Mouse (Mus musculus) ES-Bruce4 (cell line): Measurements from ENCODE around the gene Slco2a1. TPM values are rescaled to one million over a fixed set of nuclear protein-coding genes. Genes with fewer than 3 reads are reported as not detected.

Experiments
- H3K27ac ChIP-seq: 2 replicates; pipeline ENCODE4 v1.5.1; 2012; ENCODE audit warnings: low read length, inconsistent platforms; ENCODE audit not compliant: insufficient read depth
- H3K27me3 ChIP-seq: 2 replicates; pipeline ENCODE4 v1.6.1; 2012; ENCODE audit warnings: mild to moderate bottlenecking, low read length, inconsistent platforms; ENCODE audit not compliant: control insufficient read depth, poor library complexity, insufficient read depth, severe bottlenecking
- H3K36me3 ChIP-seq: 2 replicates; pipeline ENCODE4 v1.6.1; 2012; ENCODE audit warnings: inconsistent platforms, mild to moderate bottlenecking, low read length, moderate library complexity; ENCODE audit not compliant: control insufficient read depth, poor library complexity, insufficient read depth, severe bottlenecking
- H3K4me1 ChIP-seq: one replicate; pipeline ENCODE4 v1.8.1; 2011; ENCODE audit warnings: low read length; ENCODE audit not compliant: control insufficient read depth, insufficient read depth
- H3K4me3 ChIP-seq: 2 replicates; pipeline ENCODE4 v1.5.1; 2011; ENCODE audit warnings: low read depth, mild to moderate bottlenecking, low read length
- H3K9ac ChIP-seq: 2 replicates; pipeline ENCODE4 v1.6.1; 2012; ENCODE audit warnings: low read depth, mild to moderate bottlenecking, inconsistent platforms; ENCODE audit not compliant: poor library complexity, severe bottlenecking
- H3K9me3 ChIP-seq: replicated peaks from 2 replicates; pipeline ENCODE4 v1.6.1; 2012; ENCODE audit warnings: mild to moderate bottlenecking, low read length, inconsistent platforms; ENCODE audit not compliant: control insufficient read depth, poor library complexity, insufficient read depth, severe bottlenecking
- CTCF ChIP-seq: IDR thresholded peaks from one replicate; pipeline ENCODE4 v1.8.1; 2011; ENCODE audit warnings: low read depth, low read length
- EP300 ChIP-seq: IDR thresholded peaks from 2 replicates; pipeline ENCODE4 v1.6.1; 2011; ENCODE audit warnings: low read depth, low read length; ENCODE audit not compliant: insufficient read depth
- POLR2A ChIP-seq: IDR thresholded peaks from one replicate; pipeline ENCODE4 v1.8.1; 2011; ENCODE audit warnings: low read length; ENCODE audit not compliant: insufficient read depth
- polyA plus RNA-seq: library from polyadenylated mRNA; stranded (reverse); fragments of >200 nt; gene quantifications from 2 replicates; pipeline ENCODE4 v1.2.4, GENCODE M21; 2011; ENCODE audit warnings: low read depth; ENCODE audit not compliant: missing spikeins, insufficient read depth, insufficient read length

Slco2a1 gene
- polyA plus RNA-seq, 1 experiment = 3.1 TPM

- H3K4me3 ChIP-seq = no peak overlapping the region
- TF ChIP-seq CTCF = no peak
- no peak for TF ChIP-seq EP300
- no peak for TF ChIP-seq POLR2A
- no peaks in the 10 kb centered on the region for H3K4me1 ChIP-seq
- H3K36me3 ChIP-seq = no peaks in the 10 kb centered on the region
- H3K9me3 ChIP-seq = no peaks in the 10 kb centered on the region
- no peak overlapping the region for H3K27ac ChIP-seq
- no peak overlapping the region for H3K9ac ChIP-seq
- no peaks in the 10 kb centered on the region for H3K27me3 ChIP-seq
Measured at GRCm38 (mm10) chr9:103076836-103077531, 88.5 kb downstream of the Slco2a1 start.

- Histone ChIP-seq H3K4me1 (no peaks in the 10 kb centered on the region), H3K27me3 (no peaks in the 10 kb centered on the region), H3K9ac (no peak overlapping the region), H3K9me3 (no peaks in the 10 kb centered on the region), H3K4me3 (no peak overlapping the region), H3K36me3 (no peaks in the 10 kb centered on the region), H3K27ac (no peak overlapping the region)
- TF ChIP-seq POLR2A (no peak), EP300 (no peak), CTCF (no peak)
Measured at GRCm38 (mm10) chr9:103078194-103078691, 89.7 kb downstream of the Slco2a1 start.

DNA sequence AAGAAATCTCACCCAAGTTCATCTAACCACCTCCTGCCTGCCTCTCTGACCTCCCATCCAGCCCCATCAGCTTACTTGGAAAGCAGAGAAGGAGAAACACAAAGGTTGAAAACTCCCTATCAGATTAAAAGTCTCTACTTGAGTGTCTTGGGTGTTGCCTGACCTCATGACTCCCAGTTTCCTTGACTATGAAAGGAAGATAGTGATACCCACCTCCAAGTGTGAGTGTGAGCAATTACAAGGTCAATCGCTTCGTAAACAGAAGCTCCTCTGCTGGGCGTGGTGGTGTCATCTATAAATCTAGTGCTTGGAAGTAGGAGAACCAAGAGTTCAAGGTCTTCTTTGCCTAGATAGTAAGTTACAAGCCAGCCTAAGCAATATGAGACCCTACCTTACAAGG, 91.7 kb downstream of the Slco2a1 start:
- Histone ChIP-seq H3K9me3 (no peaks in the 10 kb centered on the region), H3K27me3 (no peaks in the 10 kb centered on the region), H3K36me3 (no peaks in the 10 kb centered on the region), H3K4me3 (no peak overlapping the region), H3K9ac (no peak overlapping the region), H3K4me1 (no peaks in the 10 kb centered on the region), H3K27ac (no peak overlapping the region)
- TF ChIP-seq EP300 (no peak), CTCF (no peak), POLR2A (no peak)

GRCm38 (mm10) chr9:103082246-103082975, 93.9 kb downstream of the Slco2a1 start:
- TF ChIP-seq POLR2A (no peak), CTCF (no peak), EP300 (no peak)
- H3K27me3 ChIP-seq = no peaks in the 10 kb centered on the region

DNA sequence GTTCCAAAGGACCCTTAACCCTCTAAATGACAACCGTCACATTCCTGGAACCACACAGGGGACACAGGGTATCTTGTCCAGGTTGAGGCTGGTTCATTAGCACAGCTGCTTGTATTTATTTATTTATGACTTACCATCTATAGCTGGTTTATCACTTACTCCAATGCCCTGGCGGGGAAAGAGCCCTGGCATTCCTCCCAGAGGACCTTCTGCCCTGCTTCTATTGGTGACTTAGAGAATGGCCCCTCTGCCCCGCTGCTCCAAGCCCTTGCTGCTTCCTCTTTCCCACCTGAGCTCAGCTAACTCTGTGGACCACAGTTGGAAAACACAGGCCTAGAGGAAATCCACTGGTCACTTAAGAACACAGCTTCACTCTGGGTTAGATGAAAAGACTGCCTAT, 94.9 kb downstream of the Slco2a1 start:
- no peaks in the 10 kb centered on the region for H3K36me3 ChIP-seq
- H3K9me3 ChIP-seq = no peaks in the 10 kb centered on the region
- no peaks in the 10 kb centered on the region for H3K27me3 ChIP-seq
- H3K27ac ChIP-seq = no peak overlapping the region
- H3K4me3 ChIP-seq = no peak overlapping the region
- TF ChIP-seq CTCF = no peak
- no peak overlapping the region for H3K9ac ChIP-seq
- H3K4me1 ChIP-seq = no peaks in the 10 kb centered on the region

More at GRCm38 (mm10) chr9:103082246-103082975, 93.9 kb downstream of the Slco2a1 start:
- H3K27ac ChIP-seq = no peak overlapping the region
- H3K4me1 ChIP-seq = no peaks in the 10 kb centered on the region
- no peak overlapping the region for H3K4me3 ChIP-seq
- no peaks in the 10 kb centered on the region for H3K36me3 ChIP-seq
- H3K9ac ChIP-seq = no peak overlapping the region
- no peaks in the 10 kb centered on the region for H3K9me3 ChIP-seq

DNA sequence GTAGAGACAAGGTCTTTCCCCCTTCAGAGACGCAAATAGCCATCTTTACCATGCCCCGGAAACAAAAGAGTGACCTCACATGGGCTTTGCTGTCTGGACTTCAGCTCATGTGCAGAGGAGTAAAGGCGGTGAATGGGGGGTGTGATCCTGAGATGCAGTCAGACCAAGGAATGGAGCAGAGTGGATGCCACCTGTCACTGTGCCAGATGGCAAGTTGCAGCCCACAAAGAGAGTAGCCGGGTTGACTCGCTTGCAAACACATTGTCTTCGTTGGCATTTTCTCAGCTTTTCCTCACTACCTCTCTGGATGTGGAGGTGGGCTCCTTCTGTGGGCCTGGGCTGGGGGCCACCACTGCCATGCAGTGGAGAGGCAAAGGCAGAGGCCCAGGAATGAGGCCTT, 98.2 kb downstream of the Slco2a1 start:
- no peak for TF ChIP-seq POLR2A
- TF ChIP-seq EP300 = no peak
- no peak for TF ChIP-seq CTCF
- no peaks in the 10 kb centered on the region for H3K27me3 ChIP-seq
- peaks cover 4% of the 10 kb centered on the region for H3K4me1 ChIP-seq
- no peaks in the 10 kb centered on the region for H3K9me3 ChIP-seq
- H3K27ac ChIP-seq = no peak overlapping the region
- H3K9ac ChIP-seq = no peak overlapping the region
- H3K4me3 ChIP-seq = no peak overlapping the region
- H3K36me3 ChIP-seq = no peaks in the 10 kb centered on the region
